In the genomic region with DNA sequence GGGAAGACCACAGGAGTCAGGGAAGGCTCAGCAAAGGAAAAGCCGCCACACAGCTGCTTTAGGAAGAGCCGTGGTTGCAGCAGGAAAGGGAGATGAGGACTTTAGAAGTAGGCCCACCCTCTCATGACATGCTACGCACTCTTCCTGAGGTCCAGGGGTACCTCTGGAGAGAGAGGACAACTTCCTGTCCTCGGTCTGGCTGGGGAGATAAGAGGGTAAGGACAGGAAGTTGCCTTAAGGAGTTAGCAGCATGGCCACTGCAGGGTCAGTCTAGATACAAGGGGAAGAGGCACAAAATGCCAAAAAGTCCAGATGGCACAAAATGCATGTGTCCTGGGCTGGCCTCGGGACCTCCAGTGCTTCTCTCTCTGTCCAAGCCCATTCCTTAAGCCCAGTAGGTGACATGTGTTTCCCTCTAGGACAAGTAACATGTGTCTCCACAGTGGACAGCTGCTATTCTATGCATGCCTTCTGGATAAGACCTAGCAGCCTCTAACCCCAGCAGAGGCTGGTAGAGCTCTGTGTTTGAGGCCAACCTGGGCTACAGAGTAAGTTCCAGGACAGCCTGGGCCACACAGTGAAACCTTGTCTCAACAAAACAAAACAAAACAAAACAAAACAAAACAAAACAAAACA, we compare ENCODE assay signal across 13 mouse cellular contexts. TPM values are rescaled to one million over a fixed set of nuclear protein-coding genes. Genes with fewer than 3 reads are reported as not detected.
DNase-seq lines count a peak whose midpoint lies in the region; ATAC-seq lines count a peak whose summit lies in the region.
"Had no signal": no experiment of that assay in that cellular context is flagged by ENCODE, and none has a peak within 500 bp of the region (broad histone marks: within the 10 kb centered on the region; RNA-seq: fewer than 3 reads in every experiment).

No protein-coding gene starts in this region.

- ATAC-seq in liver, embryonic 11.5 days (replicated peaks; ENCODE audit: low FRiP score): peak; percentile 71
- ATAC-seq in heart, embryonic 13.5 days (ENCODE audit: extremely low read depth, insufficient number of reproducible peaks, low FRiP score, low TSS enrichment): no peak
- peak; percentile 47; the same call in 1 of the 2 replicates for ATAC-seq in liver, embryonic 15.5 days (ENCODE audit: insufficient read depth)
- ATAC-seq: activated CD4-positive, CD25-positive, alpha-beta regulatory T cell, adult 4 months; forebrain, embryonic 16.5 days had no signal

- H3K4me1 ChIP-seq in liver, embryonic 11.5 days (replicated peaks; ENCODE audit: control insufficient read depth, insufficient read depth, low read length): peaks cover 22% of the 10 kb centered on the region
- H3K4me1 ChIP-seq in heart, embryonic 13.5 days: peaks cover 54% of the 10 kb centered on the region
- H3K4me1 ChIP-seq in liver, embryonic 15.5 days (replicated peaks): peaks cover 24% of the 10 kb centered on the region
- H3K4me1 ChIP-seq: hindbrain, embryonic 15.5 days had no signal

- H3K9me3 ChIP-seq in liver, embryonic 11.5 days (ENCODE audit: control insufficient read depth, low read length): no peaks in the 10 kb centered on the region
- H3K9me3 ChIP-seq in heart, embryonic 13.5 days: no peaks in the 10 kb centered on the region
- H3K9me3 ChIP-seq in liver, embryonic 15.5 days (replicated peaks): no peaks in the 10 kb centered on the region
- H3K9me3 ChIP-seq: embryonic facial prominence, embryonic 13.5 days; hindbrain, embryonic 15.5 days; stomach, embryonic 15.5 days had no signal

- no peak overlapping the region for H3K27ac ChIP-seq in liver, embryonic 11.5 days (ENCODE audit: low read depth, low read length)
- peak overlapping the region; percentile 8; the same call in 1 of the 2 replicates for H3K27ac ChIP-seq in heart, embryonic 13.5 days (replicated peaks)
- H3K27ac ChIP-seq in liver, embryonic 15.5 days (replicated peaks): no peak overlapping the region
- H3K27ac ChIP-seq: embryonic facial prominence, embryonic 13.5 days; hindbrain, embryonic 15.5 days; stomach, embryonic 15.5 days had no signal

- H3K4me3 ChIP-seq in liver, embryonic 11.5 days (ENCODE audit: low read depth, low read length): no peak overlapping the region
- no peak overlapping the region for H3K4me3 ChIP-seq in heart, embryonic 13.5 days
- no peak overlapping the region for H3K4me3 ChIP-seq in liver, embryonic 15.5 days (replicated peaks)
- H3K4me3 ChIP-seq: embryonic facial prominence, embryonic 13.5 days; hindbrain, embryonic 15.5 days; stomach, embryonic 15.5 days had no signal

- no peak for DNase-seq in liver, embryonic 11.5 days (ENCODE audit: low spot score)
- DNase-seq in liver: no peak
- no peak for DNase-seq in frontal cortex, postnatal 10 days (ENCODE audit: low spot score in 2 of 2)
- no peak for DNase-seq in layer of hippocampus, postnatal 25 days (ENCODE audit: extremely low spot score in 1 of 2, low spot score in 1 of 2)
- DNase-seq in natural killer cell, adult 2 months (ENCODE audit: low spot score in 2 of 2): no peak
- DNase-seq: cerebellum, adult 2 months had no signal

- H3K36me3 ChIP-seq in liver, embryonic 11.5 days (ENCODE audit: control insufficient read depth, insufficient read depth, low read length): no peaks in the 10 kb centered on the region
- H3K36me3 ChIP-seq in heart, embryonic 13.5 days: no peaks in the 10 kb centered on the region
- no peaks in the 10 kb centered on the region for H3K36me3 ChIP-seq in liver, embryonic 15.5 days (replicated peaks)
- H3K36me3 ChIP-seq: embryonic facial prominence, embryonic 13.5 days; hindbrain, embryonic 15.5 days; stomach, embryonic 15.5 days had no signal

- peaks cover 10% of the 10 kb centered on the region for H3K27me3 ChIP-seq in liver, embryonic 11.5 days (replicated peaks; ENCODE audit: control insufficient read depth, insufficient read depth, low read length)
- peaks cover 17% of the 10 kb centered on the region for H3K27me3 ChIP-seq in heart, embryonic 13.5 days (replicated peaks)
- peaks cover 17% of the 10 kb centered on the region for H3K27me3 ChIP-seq in liver, embryonic 15.5 days
- H3K27me3 ChIP-seq: stomach, embryonic 15.5 days had no signal

- H3K9ac ChIP-seq in liver, embryonic 11.5 days (ENCODE audit: low read depth, low read length): no peak overlapping the region
- no peak overlapping the region for H3K9ac ChIP-seq in heart, embryonic 13.5 days
- no peak overlapping the region for H3K9ac ChIP-seq in liver, embryonic 15.5 days
- H3K9ac ChIP-seq: embryonic facial prominence, embryonic 13.5 days; hindbrain, embryonic 15.5 days; stomach, embryonic 15.5 days had no signal

- 31% methylated on average over 5 of the region's 5 CpGs for WGBS in liver, embryonic 11.5 days
- WGBS in heart, embryonic 13.5 days: 33% methylated on average over 5 of the region's 5 CpGs
- WGBS in liver, embryonic 15.5 days (ENCODE audit: insufficient replicate concordance): 18% methylated on average over 5 of the region's 5 CpGs

- H3K4me2 ChIP-seq in liver, embryonic 11.5 days: no peak overlapping the region
- no peak overlapping the region for H3K4me2 ChIP-seq in heart, embryonic 13.5 days
- no peak overlapping the region for H3K4me2 ChIP-seq in liver, embryonic 15.5 days
- H3K4me2 ChIP-seq: embryonic facial prominence, embryonic 13.5 days; hindbrain, embryonic 15.5 days; stomach, embryonic 15.5 days had no signal

RNA-seq across cellular contexts. Expression of a gene that starts 5.5 kb away (rescaled TPM):
- polyA plus RNA-seq in liver, embryonic 11.5 days (2014; fragmentation: Nextera tagmentation; extraction: Ambion mirVana): 23.5 and 25.9 TPM in 2 replicates
- 3.9 and 4.0 TPM in 2 replicates for polyA plus RNA-seq in heart, embryonic 13.5 days (2015; fragmentation: Nextera tagmentation; extraction: Ambion mirVana)
- 10.6 and 12.8 TPM in 2 replicates for polyA plus RNA-seq in liver, embryonic 15.5 days (2015; fragmentation: Nextera tagmentation; extraction: Ambion mirVana)
- 1 to 10 TPM; 4.9 to 6.6 TPM for total RNA-seq in layer of hippocampus, postnatal 25 days (2021)

RNA-seq across cellular contexts. Expression of a gene that starts 43.4 kb away (rescaled TPM):
- 17.6 and 18.8 TPM in 2 replicates for polyA plus RNA-seq in liver, embryonic 11.5 days (2014; fragmentation: Nextera tagmentation; extraction: Ambion mirVana)
- 2.1 and 2.3 TPM in 2 replicates for polyA plus RNA-seq in heart, embryonic 13.5 days (2015; fragmentation: Nextera tagmentation; extraction: Ambion mirVana)
- 6.6 and 7.5 TPM in 2 replicates for polyA plus RNA-seq in liver, embryonic 15.5 days (2015; fragmentation: Nextera tagmentation; extraction: Ambion mirVana)
- total RNA-seq in layer of hippocampus, postnatal 25 days (2021): under 1 TPM; 0.54 to 0.69 TPM
